Mouse (Mus musculus): ENCODE data around the gene Gm17087.
A peak's percentile ranks its signal among the peaks of the same experiment; 100 is the strongest.

Gm17087 gene

DNA sequence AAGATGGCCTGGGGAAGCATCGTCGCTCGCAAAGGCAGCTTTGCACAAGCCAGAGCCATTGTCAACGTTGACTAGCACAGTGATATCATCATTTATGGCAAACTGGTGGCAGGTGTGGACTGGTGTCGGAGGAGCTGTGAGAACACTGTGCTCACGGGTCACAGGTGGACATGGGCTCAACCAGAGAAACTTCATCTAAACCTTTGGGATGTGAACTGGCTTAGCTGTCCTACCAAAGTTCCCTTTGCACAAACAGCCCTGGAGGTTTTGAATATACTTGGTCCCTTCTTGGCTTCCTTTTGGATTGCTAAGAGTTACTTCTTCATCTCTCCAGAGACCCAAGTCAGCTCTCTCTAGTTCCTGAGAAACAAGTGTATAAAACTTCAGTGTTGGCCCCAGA lies at the start of gene Gm17087:
TSS of gene Gm17087 (minus strand) at position 101 of the 400 bp plus-strand sequence.
- DNase-seq, result no peak

DNA sequence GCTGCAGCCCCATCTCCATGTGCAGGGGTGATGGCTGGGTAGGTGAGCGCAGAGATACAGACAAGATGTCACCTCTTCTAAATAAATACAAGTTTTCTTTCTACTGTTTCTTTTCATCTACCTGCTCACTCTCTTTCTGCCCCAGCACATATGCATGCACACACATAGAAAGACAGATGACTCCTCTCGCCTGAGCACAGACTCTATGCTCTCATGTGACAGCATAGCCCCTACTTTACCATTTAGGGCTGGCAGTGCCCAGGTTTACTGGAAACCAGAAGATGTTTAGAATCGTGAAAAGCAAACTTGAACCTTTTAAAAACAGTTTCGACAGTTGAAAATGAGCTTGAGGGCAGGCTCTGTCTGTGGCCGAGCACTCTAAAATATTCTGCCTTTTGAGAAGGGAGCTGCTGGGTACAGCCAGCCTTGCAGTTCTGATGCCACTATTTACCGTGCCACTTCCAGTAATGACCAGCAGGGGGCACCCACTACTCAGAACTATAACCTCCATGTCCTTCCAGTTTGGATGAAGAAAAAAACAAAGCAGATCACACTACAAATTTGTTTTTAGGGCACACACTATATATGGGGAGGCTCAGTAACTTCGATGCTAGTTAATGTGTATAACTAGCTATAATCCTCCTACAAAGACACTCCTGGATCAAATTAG lies 47.3 kb upstream of the Gm17087 start:
- DNase-seq, result peak; percentile 83

DNA sequence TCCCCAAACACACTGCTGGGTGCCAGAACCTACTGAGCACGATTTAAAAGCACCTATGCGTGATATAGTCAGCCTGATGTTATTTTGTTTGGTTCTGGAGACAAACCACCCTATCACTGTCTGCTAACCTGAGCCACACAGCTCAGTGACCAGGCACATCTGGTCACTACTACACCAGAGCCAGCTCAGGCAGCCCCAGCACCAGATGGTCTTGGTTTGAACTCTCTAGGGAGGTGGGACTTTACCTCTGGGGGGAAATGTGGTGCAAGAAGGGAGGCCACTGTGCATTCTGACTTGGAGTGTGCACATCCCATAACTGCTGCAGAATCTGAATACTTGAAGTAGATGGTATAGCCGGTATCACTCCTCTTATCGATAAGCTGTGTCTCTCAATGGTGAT lies 45.2 kb upstream of the Gm17087 start:
- DNase-seq, result no peak

DNA sequence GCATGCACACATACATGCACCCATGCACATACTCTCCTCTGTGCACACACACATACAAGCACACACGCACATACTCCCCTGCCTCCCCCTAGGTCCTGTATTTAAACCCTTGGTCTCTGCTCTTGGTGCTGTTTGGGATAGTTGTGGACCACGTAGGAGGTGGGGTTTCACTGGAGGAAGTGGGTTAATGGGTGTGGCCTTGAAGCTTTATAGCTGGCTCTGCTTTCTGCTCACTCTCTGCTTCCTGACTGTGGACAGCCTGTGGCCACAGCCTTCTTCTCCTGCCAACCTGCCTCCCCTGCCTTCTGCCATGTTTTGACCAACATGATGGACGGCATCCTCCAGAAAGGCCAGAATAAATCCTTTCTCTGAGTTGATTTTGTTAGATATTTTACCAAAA lies 39.9 kb upstream of the Gm17087 start:
- no peak for DNase-seq

DNA sequence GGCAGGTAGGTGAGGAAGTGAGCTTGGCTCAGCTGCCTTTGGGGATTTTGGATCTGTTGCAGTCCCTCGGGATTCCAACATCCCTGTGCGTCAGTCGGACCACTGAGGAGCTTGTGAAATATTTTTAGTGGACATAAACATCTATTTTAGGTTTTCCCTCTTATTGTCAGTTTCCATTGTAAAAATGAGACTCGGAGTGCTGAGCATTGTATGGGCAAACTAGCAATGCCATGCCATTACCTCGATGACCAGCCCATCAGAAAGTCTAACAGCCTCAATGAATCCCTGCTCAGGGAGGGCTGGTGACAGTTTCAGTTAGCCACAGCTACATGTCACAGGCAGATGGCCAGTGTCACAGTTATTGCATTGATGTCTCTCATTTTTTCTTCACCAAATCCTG lies 39.2 kb upstream of the Gm17087 start:
- DNase-seq, result no peak

DNA sequence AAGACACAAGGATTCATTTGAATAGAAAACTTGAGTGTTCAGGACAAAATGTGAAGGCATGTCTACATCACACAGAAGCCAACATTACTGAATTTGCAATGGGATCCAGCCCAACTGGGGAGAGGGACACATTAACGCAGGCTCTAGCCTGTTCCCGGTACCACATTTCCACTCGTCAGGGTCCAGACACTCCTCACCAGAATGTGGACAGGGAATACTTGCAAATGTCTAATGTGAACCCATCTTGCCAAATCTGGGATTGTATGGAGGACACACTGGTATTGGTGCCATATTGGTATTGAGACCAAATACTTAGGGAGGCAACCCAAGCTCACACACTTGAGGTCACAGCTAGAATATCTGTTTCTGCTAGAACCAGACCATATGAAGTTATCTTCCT lies 36.2 kb upstream of the Gm17087 start:
- no peak for DNase-seq

DNA sequence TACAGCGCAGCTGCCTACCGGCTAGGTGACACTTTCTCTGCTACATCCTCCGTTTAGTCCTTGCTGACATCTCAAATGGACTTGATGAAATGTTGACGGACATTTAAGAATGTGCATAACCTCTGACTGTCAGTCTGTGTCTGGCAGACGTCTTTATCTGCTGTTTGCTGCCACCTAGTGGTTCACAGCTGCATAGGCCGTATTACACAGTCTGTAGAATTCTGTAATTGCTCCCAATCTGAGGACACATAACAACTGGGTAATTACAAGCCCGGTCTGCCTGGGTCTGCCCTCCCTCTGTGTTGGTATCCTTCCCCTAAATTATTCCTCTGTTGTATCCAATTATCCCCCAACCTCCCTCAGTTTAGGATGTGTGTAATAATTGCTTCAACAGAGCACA lies 31.0 kb upstream of the Gm17087 start:
- peak; percentile 77 for DNase-seq

DNA sequence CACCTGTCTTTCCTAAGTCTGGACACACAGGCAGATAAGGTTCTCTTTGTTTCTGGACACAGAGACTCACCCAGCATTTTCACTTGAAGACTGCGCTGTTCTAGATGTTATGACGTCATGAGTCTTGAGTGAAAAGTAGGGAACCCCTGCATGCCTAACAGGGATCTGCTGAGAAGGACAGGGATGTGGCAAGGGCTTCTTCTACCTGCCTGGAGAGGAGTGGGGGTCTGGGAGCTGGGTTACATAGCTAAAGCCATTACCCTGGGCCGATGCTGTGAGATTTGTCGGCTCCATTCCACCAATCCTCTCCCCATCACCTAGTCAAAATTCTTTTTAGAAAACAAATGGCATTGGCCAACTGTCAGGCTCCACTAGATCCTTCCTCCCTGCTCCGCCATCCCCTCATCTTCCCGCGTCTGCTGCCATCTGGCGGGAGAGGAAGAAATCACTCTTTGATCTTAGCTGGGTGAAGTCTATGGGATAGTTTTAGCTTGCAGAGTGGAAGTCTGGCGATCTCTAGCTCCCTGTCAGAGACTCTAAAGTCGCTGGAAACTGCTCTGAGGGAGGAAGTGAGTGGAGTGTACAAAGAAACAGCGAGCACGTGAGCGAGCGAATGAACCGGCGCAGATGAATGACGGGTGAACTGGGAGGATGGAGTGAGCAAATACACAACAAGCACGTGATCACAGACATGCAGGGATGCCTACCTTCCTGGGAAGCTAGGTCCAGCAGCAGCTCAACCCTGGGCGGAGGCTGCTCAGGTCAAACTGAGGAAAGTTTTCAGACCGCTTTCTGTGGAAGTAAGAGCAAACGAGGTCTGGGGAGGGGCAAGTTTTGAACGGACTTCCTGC lies 25.9 kb upstream of the Gm17087 start:
- peak; percentile 89 for DNase-seq

DNA sequence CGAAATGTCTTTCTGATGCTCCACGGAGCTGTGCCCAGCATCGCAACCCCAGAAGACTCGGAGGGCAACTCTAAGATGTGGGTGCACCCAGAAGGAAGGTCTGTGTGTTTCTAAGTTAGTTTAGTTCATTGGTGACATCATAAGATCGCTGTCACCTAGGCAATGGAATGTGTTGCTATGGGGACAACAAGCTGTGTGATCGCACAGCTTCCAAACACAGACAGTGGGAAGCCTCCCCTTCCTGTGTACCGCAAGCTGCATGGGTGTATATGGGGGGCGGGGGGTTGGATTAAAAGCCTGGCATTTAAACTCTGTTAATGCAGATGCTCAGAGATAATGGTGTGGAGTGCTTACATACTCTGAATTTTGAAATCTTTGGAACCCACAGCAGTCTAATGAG lies 14.8 kb upstream of the Gm17087 start:
- no peak for DNase-seq

DNA sequence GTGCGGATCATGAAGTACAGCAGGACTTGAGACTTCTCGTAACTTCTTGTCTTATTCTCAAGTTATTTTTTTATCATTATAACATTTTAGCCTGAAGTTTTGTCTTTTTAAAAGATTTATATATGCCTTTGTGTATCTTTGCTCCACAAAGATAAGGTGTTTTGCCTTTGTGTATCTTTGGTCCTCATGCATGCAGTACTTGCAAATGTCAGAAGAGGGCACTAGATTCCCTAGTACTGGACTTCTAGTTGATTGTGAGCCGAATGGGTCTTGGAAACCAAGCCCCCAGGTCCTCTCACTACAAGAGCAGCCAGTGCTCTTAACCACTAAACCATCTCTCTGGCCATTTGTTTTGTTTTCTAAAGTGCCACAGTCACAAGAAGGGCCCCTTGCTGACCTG lies 13.6 kb upstream of the Gm17087 start:
- DNase-seq, result peak; percentile 44

DNA sequence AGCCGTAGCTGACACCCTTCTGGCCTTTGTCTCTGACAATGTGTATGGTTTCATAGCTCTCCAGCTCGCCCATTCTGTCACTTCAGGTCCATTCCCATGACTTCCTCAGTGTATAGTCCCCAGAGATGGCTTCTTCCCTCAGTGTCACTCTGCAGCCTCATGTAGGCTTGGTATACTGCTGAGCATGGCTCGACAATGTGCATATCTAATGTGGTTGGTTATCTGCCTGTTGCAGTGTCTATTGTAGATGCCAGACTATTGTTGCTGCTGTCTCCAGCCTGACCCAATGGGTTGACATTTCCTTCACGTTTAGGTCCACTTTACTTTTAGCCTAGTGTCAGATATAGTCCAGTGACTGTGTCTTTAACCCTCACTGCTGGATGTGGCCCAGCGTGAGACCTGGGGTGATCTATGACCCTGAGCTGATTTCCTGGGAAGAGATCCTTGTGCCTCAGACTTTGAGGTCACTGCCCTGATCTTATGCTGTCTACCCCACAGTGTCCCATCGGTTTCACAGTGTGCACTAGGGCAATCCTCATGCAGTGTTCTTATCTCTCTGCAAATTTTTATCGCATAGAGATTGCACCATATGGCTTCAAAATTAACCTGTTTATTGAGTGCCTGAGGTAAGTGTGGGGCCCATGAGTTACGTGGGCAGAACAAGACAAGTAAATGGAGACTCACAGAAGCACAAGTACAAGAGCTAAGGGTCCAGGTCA lies 7.0 kb upstream of the Gm17087 start:
- no peak for DNase-seq

DNA sequence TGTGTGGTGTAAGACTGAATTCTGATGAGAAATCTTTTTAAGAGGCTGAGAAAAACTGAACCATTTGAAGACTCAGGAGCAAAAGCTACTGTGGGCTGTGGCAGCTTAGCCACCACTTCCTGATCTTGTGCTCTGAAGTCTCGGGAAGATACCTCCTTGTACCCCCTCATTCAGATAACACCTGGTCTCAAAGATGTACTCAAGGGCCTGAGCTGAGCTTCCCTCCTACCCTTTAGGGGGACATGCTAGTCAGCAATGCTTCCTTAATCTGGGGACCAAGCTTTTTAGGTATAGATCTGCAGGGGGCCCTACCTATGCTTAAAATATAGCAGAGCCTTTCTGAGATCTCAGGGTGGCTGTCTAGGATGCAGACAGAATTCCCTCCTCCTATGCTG lies 3.9 kb downstream of the Gm17087 start:
- DNase-seq, result peak; percentile 37

DNA sequence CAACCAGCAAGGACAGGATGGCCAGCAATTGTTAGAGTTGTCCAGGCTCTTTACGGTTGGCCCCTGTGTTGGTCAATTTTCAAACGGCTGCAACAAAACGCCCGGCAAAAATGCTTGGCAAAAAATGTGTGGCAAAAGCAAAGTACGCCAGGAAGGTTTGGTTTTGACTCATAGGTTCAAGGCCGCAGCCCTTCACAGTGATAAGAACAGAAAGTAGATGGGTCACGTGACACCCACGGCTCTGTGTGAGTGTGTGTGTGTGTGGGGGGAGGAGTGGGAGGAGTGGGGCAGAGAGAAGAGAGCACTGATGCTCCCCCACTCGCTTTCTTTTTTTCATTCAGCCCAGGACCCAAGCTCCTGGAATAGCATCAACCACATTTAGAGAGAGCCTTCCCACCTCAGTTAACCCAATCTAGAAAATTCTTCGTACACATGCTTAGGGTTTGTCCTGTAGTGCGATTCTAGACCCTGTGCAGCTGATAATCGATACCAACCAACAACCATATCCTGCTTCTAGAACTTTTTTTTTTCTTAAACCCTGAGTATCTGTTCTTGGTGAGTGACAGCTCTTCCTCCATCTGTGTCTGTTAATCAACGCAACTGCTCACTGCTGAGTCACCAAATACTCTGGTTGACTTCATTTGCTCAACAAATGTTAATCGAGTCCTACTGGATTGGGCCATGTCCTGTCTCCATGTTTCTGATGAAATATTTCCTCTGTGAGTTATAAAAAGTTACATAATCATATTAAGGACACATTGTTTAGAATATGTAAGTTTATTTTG lies 4.5 kb downstream of the Gm17087 start:
- DNase-seq, result peak; percentile 57

DNA sequence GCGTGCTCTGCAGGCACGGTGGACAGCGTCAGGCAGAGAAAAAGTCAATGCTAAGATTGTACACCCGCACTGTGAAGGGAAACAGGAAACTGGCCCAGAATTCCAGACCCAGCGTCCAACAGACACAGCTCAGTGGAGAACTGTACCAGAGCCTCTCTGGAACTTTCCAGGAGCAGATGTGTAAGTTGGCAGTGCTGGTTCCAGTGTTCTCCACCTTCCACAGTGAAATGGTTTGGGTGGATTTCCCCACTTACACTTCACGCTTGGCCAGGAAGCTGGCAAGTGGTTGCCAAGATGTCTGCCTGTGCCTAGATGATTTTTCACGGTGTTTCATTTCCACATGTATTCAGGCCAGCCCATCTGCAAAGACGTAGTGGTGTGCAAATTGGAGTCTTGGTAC lies 8.8 kb downstream of the Gm17087 start:
- no peak for DNase-seq

DNA sequence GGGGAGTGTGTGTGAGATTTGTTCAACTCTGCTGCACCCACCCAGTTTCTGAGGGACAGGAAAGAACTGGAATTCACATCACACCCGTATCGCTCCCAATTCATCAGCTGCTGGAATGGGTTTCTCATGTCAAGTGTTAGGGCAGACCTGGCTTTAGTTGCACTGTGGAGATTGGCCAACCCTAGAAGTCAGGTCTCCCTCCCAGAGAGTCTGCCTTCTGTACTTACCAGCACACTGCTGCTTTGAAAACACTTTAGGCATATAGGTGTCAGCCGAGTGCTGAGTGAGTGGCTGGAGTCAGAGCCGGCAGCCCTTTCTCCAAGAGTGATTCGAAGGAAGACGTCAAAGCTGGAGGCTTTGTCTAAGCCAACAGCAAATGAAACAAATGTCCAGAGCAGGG lies 10.5 kb downstream of the Gm17087 start:
- no peak for DNase-seq

DNA sequence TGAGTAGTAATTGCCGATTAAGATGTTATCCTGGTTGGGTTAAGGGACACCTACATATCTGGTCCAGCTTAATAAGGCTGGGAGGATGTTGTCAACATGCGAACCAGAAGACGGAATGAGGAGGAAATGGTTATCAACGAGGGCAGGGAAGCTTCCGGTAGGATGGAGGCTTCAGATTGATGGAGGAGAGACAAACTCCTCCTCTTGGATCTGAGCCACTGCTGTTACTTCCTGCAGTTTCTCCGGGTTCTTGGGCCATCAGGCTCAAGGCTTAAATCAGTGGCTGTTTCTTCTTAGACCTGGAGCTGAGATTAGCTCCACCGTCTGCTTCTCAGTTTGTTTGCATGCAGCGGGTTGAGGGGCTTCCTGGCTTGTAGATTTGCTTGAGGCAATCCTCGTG lies 11.0 kb downstream of the Gm17087 start:
- no peak for DNase-seq

DNA sequence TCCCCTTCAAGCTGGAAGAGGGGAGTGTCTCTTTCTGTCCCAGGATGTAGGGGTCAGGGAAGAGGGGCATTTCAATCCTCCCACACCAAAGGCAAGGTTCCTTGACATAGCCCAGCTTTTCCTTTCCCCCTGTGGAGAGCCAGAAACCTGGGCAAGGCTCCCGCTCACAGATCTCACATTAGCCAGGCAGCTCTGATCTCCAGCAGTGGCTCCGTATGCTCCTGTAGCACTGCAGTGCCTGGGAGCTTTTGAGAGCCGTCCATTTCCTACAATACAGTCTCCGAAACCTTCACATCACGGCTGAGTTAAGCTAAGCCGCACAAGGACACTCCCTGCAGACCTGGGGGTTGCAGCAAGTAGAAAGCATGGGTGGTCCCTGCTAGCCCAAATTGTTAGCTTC lies 12.5 kb downstream of the Gm17087 start:
- DNase-seq, result no peak

DNA sequence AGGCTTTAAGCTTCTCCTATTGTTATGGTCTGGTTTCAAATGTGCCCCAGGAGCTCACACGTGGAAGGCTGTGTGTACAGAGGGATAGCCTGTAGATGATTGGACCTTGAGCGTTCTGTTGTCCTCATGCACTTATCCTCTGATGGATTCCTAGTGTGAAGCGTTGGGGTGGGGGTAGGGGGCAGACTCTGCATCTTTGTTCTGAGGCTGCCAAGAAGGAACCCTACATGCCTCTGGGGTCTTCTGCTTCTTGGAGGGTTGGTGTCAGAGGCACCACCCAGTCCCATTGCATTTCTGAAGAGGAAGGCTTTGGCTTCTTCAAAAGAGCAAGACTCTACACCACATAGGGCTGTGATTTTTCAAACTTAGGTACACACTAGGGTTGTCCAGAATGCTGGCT lies 13.1 kb downstream of the Gm17087 start:
- DNase-seq, result no peak

DNA sequence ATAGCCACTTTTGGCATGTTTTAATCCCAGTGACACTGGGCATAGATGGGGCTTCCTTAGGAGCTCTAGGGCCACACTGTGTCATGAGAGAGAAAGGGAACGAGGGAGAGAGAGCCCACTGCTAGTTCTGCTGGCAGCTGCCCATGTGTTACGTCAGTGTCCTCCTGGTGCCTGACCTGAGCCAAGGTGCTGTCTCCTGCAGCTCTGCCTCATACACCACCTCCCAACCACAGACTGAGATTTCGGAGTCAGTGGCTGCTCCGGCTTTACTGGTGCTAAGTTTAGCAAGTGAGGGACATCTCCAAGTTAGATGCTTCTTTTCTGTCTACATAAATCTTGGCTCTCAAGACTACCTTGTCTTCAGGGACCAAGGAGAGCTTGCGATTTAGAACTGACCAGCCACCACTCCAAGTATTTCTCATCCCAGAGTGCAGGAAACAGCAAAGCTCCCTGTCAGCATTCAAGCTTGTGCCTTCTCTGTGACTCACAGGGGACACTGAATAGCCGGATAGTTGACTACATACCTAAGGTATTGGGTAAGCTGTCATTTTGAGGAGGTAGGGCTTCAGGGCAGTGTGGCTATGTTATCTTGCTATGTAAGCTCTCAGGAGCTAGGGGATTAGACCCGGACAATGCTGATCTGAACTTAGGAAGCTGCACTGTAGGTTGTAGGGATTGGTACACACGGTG lies 14.3 kb downstream of the Gm17087 start:
- DNase-seq, result no peak

DNA sequence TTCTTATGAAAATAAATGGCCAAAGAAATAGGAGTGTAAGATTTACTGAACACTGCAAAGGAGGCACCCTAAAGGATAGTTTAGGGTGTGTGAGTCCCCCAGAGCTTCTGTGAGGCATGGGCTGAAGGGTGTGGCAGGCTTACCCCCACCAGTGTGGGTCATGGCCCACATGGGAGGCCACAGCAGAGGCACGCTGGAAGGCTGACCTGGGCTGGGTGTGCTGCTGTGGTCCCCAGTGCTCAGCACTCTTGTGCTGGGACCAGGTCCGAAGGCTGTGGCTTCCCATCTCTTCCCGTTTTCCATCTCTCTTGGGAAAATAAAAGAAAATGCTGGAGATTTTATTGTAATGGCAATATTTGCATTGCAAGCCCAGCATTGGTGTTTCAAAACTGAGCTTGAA lies 15.1 kb downstream of the Gm17087 start:
- no peak for DNase-seq

DNA sequence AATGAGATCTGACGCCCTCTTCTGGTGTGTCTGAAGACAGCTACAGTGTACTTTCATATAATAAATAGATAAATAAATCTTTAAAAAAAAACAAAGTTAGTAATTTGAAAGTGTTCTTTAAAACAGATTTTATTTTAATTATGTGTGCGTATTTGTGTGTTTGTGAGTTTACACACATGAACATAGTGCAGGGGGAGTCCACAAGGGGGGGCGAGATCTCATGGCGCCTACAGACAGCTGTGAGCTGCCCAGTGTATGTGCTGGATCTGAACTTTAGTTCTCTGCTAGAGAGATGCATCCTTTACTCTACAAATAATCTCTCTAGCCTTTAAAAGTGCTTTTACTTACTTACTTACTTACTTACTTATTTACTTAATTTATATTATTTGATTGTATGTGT lies 18.0 kb downstream of the Gm17087 start:
- peak; percentile 72 for DNase-seq

DNA sequence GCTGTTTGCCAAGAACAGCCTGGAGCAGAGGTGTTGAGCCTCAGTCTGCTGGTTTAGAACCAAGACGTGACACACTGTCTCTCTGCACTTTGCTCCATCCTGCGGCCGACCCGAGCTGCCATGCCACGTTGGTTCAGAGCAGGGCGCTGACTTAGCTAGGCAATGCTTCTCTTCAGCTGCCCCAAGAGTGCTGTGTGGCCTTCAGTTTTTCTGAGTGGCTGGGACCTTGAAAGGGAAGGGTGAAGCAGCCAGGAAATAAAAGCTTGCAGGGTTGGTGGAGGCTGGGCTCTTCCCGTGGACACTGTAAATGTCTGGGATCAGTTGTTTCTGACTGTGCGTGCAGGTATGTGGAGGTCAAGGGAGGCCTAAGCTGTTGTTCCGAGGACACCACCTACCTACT lies 20.4 kb downstream of the Gm17087 start:
- no peak for DNase-seq

All from thymus, postnatal 4 days (tissue).